Mouse (Mus musculus): ENCODE results near the gene Kdelr1.

The Kdelr1 gene

DNA sequence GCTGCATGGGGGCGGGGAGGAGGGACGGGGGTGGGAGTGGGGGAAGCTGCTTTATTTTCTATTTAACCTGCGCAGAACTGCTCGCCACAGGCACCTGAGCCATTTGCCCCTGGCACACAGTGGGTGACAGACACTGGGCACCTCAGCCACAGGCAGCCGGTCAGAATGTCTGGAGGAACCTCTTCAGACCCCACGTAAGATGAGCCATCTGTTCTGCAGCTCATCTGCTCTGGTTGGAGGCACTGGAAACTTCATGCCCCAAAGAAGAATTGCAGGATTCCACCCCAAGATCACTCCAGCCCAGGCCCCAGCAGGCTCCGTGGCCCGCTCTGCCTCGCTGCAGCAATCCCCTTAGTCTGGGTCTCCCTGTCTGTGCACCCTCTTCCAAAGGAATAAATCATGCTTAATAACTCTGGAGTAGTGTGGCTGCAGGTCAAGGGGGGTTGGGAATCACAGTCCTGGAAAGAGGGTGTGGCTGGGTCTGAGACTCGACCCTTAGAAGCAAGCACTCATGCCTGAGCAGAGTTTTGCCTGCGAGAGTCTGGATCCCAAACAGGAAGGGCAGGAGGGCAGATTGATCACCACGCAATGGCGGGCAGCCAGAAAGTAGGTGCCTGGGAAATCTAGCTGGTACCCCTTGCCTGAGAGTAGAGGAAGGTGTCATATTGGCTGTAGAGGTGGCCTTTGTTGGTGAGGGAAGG is 44.6 kb downstream of the Kdelr1 start:
- no peak for DNase-seq

DNA sequence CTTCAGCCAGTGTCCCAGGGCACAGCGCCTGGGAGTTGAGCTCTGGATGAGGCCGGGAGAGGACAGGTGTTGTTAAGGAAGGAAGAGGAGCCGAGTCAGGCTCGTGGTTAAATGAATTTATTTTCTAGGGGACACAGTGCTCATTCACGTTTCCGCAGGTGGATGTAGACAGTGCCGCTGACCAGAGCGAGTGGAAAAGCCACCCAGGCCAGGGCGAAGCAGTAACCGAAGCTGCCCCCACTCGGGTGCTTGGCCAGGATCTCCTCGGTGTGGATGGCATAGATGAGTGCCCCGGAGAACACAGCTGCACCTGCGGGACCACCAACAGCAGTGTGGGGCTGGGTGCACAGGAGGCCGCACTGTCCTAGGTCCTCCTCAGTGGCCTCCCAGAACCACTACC is 45.4 kb downstream of the Kdelr1 start:
- no peak for DNase-seq

DNA sequence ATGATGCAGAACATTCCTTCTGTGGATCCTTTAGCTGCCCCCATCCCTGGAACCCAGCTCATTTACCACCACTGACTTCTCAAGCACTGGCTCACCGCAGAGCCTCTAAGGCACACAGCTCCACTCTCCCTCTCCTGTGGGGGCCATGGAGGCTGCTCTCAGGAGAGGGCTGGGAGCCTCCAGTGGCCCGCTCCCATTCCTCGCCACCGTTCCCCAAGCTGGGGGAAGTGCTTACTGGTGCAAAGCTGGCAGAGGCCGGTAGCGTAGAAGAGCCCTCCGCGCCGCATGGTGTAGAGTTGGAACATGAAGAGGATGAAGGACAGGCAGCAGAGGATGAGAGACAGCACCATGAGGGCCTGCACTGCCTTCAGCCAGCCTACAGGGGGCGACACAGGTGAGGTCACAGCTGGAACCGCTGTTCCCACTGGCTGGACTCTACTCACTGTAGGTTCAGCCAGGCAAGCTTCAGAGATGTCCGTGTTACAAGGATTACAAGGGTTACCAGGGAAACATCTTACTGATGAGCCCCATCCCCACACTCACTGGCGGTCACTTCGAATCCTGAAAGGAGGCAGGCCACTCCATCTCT is 46.6 kb downstream of the Kdelr1 start:
- no peak for DNase-seq

GRCm38 (mm10) chr7:45919761-45920160 is 47.2 kb downstream of the Kdelr1 start:
- DNase-seq: no peak

GRCm38 (mm10) chr7:45920583-45921241 is 48.1 kb downstream of the Kdelr1 start:
- no peak for DNase-seq

- DNase-seq: no peak
Observed at GRCm38 (mm10) chr7:45921242-45921621, 48.7 kb downstream of the Kdelr1 start, which contains the start of gene Emp3. TSS of gene Emp3 (minus strand) at chr7:45921404.

DNA sequence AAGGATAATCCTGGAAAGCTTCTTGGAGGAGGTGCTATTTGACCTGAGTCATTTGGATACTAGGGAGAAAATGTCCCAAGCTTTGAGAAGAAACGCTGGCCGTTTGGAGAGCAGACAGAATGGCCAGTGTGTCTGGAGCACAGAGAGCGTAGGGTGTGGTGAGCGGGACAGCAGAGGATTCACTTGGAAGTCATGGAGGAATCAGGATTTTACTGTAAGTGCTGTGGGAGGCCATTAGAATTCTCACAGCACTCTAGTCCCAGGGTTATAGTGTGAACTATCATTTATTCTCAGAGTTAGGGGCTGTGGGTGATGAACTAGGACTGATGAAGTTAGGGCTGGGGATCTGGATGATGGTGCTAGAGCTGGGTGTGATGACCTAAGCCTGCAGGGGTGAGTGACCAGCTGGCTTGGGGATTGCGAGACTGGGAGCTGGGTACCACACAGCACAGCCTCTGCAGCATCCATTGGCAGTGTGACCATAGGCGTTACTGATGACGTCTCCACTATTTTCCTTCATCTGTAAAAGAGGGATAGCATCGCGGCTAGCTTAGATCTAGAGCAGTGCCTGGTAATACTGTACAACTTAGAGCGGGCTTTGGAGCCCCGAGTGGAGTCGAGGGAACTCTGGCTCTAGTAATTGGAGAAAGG is 49.5 kb downstream of the Kdelr1 start:
- DNase-seq: no peak

DNA sequence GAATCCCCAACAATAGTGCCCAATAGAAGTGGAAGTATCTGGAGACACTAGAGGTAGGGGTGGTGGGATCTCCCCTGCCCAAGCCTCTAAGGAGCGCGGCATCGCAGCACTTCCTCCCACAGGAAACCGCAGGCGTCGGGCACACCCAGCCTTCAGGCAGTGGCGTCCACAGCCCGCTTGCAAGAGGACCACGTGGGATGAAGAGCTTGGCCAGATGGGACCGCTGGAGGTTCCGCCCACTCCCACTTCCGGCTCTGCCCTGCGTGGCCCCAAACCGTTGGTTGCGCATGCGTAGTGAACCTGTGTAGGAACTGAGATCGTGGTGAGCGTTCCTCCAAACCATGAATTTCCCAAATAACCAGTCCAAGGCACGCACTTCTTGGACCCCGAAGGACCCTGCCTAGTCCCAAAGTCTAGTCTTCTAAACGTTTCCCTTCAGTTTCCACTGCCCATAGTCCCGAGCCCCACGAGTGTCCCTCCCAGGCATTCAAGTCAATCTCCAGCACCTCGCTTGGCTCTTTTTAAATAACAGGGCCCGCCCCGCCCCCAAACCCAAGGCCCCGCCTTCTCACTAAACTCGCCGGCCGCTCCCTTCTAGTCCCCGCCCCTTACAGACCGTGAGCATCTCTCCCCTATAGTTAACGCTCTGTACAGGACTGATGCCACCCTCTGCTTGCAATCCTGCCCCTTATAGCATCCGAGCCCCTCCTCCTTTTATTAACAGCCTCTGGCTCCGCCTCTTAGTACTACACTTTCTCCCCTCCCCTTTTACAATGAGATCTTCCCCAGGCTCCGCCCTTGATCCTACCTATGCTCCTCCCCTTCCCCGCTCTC is 50.6 kb downstream of the Kdelr1 start:
- peak; percentile 90 for DNase-seq

DNA sequence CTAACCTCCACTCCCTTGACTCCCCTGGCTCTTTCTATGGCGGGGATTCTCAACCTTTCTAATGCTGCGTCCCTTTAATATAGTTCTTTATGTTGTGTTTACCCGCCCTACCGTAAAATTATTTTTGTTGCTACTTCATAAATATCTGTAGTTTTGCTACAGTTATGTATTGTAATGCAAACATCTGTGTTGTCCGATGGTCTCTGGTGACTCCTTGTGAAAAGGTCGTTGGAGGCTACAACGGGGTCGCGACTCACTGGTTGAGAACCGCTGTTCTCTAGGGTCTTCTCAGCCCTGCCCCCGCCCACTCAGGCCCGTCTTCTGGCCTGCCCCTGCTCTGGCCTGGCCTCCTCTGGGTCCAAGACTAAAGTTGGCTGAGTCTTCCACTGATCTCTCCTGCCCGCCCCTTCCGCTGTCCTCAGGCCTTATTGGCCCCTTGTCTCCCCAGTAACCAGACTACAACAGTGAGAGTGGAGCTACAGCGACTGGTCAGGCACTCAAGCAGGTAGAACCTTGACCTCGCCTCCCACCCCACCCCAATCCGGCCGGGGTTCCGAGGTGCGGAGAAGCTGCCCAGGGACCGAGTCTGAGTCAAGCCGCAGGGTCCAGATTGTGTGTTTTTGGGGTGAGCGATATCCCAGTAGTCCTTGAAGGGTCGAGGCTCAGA is 51.3 kb downstream of the Kdelr1 start, which contains the start of gene Ccdc114:
Gene Ccdc114, plus strand, starts transcription at position 311 of the 667 bp plus-strand sequence.
- DNase-seq: no peak

GRCm38 (mm10) chr7:45924429-45924816 is 51.9 kb downstream of the Kdelr1 start:
- DNase-seq: no peak

DNA sequence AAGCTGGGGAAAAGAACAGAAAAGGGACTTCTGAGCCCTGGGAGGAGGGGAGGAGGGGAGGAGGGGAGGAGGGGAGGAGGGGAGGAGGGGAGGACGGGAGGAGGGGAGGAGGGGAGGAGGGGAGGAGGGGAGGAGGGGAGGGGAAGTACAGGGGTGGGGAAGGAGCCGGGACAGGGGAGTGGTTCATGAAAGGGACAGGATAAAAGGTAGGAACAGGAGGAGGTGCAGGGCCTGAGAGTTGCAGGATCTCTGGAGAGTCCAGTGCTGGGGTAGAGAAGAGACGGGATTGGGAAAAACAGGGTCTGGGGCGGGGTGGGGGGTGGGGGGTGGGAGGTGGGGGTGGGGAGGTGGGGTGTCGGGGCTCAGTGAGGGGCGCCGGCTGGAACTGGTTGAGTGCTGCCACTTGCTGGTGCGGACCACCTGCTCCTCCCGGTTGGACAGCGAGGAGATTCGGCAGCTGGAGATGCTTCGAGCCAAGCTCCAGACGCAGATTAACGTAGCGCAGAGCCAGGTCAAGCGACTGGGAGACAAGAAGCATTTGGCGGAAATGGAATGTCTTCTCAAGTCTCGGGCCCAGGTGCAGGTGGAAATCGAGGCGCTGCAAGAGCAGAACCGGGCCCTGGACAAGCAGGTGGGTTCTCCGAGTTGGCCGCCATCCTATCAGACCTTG is 56.2 kb downstream of the Kdelr1 start:
- DNase-seq: no peak

DNA sequence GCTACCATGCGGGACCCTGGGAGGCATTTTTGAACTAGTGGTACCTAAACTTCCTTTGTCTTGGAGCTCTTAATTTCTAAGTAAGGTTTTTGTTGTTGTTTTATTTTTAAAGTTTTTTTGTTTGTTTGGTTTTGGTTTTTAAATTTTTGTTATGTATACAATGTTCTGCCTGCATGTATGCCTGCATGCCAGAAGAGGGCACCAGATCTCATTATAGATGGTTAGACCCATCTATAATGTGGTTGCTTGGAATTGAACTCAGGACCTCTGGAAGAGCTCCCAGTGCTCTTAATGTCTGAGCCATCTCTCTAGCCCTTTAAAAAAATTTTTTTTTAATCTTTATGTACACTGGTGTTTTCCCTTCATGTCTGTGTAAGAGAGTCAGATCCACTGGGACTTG is 57.1 kb downstream of the Kdelr1 start:
- DNase-seq: no peak
